Mouse (Mus musculus): ENCODE measurements around the gene Zfp949. TPM values are rescaled to one million over a fixed set of nuclear protein-coding genes. Genes with fewer than 3 reads are reported as not detected.
"Not testable (repeated sequence)": the region's sequence is repeated elsewhere in the genome, so short reads cannot be mapped to it uniquely, and the experiment has no call there.

Gene Zfp949
- polyA plus RNA-seq, 2 experiments from 2014 or later: 10.6 to 10.9 TPM

GRCm38 (mm10) chr9:88542816-88543215 is 5.0 kb upstream of the Zfp949 start:
- no peak for ATAC-seq

GRCm38 (mm10) chr9:88545534-88545933 is 2.3 kb upstream of the Zfp949 start:
- ATAC-seq: no peak

- ATAC-seq: peak; percentile 40
Observed at GRCm38 (mm10) chr9:88546166-88546565, 1.7 kb upstream of the Zfp949 start.

GRCm38 (mm10) chr9:88546657-88547056 is 1.2 kb upstream of the Zfp949 start:
- ATAC-seq: no peak

GRCm38 (mm10) chr9:88547270-88547669 is 550 bp upstream of the Zfp949 start:
- peak; percentile 50 for ATAC-seq

- ATAC-seq: no peak
Observed at GRCm38 (mm10) chr9:88548614-88548945, 760 bp downstream of the Zfp949 start.

- no peak for ATAC-seq
Observed at GRCm38 (mm10) chr9:88553071-88553470, 5.3 kb downstream of the Zfp949 start.

- ATAC-seq: no peak
Observed at GRCm38 (mm10) chr9:88558146-88558545, 10.3 kb downstream of the Zfp949 start.

- not testable (repeated sequence) for ATAC-seq
Observed at GRCm38 (mm10) chr9:88561476-88561875, 13.7 kb downstream of the Zfp949 start.

- ATAC-seq: not testable (repeated sequence)
Observed at GRCm38 (mm10) chr9:88570471-88570870, 22.7 kb downstream of the Zfp949 start.

GRCm38 (mm10) chr9:88580591-88580990 is 32.8 kb downstream of the Zfp949 start, which contains the start of gene Trim43a:
Gene Trim43a, plus strand, starts transcription at chr9:88580891.
- ATAC-seq: not testable (repeated sequence)

- not testable (repeated sequence) for ATAC-seq
Observed at GRCm38 (mm10) chr9:88593708-88594107, 45.9 kb downstream of the Zfp949 start.

GRCm38 (mm10) chr9:88599206-88600162 is 51.7 kb downstream of the Zfp949 start:
- peak; percentile 99 for ATAC-seq

Other genes with a start within 250 kb of the Zfp949 start
- gene Nt5e, start 220.8 kb upstream of the Zfp949 start, polyA plus RNA-seq (2017; shearing (Covaris generic)): 100 to 1,000 TPM; 168 to 186 TPM
- 10 to 100 TPM; 40.0 to 44.5 TPM for gene Snx14, start 109.1 kb upstream of the Zfp949 start, polyA plus RNA-seq (2017; shearing (Covaris generic))
- gene Gm20537, start 91.4 kb upstream of the Zfp949 start, polyA plus RNA-seq (2017; shearing (Covaris generic)): 1 to 10 TPM in 1 of 2 experiments, not detected in 1; 1.6 TPM
- gene Syncrip, start 65.4 kb upstream of the Zfp949 start, polyA plus RNA-seq (2017; shearing (Covaris generic)): 100 to 1,000 TPM; 113 to 115 TPM
- not detected for gene Trim43a, start 32.9 kb downstream of the Zfp949 start, polyA plus RNA-seq (2017; shearing (Covaris generic))
- 100 to 1,000 TPM in 1 of 2 experiments, 10 to 100 TPM in 1; 95.6 to 109 TPM for gene Mthfsl, start 172.3 kb downstream of the Zfp949 start, polyA plus RNA-seq (2017; shearing (Covaris generic))
- gene Bcl2a1d, start 183.9 kb downstream of the Zfp949 start, polyA plus RNA-seq (2017; shearing (Covaris generic)): 100 to 1,000 TPM in 1 of 2 experiments, 10 to 100 TPM in 1; 91.4 to 139 TPM

All from activated CD4-positive, CD25-positive, alpha-beta regulatory T cell, adult 4 months (primary cell).